Mouse (Mus musculus) lung, adult 18-20 months (tissue): ENCODE measurements around the gene Wrnip1.
"Not testable (repeated sequence)": the region's sequence is repeated elsewhere in the genome, so short reads cannot be mapped to it uniquely, and the experiment has no call there.

Experiments used
- DNase-seq, 2 experiments: peaks; one replicate each; pipeline ENCODE4 v3.0.0; 2022; ENCODE audit warnings: mixed read lengths in 2 of 2

Gene Wrnip1

GRCm38 (mm10) chr13:32852539-32852938, 50.7 kb downstream of the Wrnip1 start:
- no peak for DNase-seq

GRCm38 (mm10) chr13:32853073-32853472, 51.2 kb downstream of the Wrnip1 start:
- DNase-seq: no peak

DNA sequence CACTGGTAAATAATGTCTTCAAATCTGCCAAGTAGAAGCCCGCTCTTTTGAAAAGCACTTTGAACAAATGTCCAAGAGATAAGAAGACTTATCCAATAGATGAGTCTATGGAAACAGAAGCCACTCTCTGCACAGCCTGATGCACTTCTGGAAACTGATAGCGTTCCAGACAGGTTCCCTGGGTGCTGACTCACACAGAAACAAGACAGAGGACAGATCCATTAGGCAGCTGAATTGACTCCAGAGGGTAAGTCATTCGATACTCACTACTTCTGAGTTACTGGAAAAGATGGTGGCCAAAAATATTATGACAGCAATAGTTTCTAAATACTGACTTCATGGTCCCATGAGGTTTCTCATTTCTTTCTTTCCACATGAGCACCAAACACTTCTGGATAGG, 59.0 kb downstream of the Wrnip1 start:
- no peak for DNase-seq

GRCm38 (mm10) chr13:32863456-32863855, 61.6 kb downstream of the Wrnip1 start:
- DNase-seq: no peak

DNA sequence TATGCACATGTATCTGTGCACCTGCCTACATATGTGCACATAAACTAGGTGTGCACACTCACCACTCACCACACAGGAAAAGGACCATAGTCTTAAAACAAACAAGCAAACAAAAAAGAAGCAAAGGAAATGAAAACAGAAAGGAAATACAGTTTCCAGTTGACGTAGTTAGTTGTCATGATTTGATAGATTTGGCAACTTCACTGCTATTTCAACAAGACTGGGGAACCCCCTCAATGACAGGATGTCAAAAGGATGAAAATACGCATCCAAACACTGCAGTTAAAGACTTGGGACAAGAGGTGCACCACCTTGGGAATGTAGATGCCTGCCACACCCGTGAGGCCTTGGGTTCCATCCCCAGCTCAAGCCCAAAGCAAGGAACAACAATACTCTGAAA, 62.7 kb downstream of the Wrnip1 start:
- not testable (repeated sequence) for DNase-seq

DNA sequence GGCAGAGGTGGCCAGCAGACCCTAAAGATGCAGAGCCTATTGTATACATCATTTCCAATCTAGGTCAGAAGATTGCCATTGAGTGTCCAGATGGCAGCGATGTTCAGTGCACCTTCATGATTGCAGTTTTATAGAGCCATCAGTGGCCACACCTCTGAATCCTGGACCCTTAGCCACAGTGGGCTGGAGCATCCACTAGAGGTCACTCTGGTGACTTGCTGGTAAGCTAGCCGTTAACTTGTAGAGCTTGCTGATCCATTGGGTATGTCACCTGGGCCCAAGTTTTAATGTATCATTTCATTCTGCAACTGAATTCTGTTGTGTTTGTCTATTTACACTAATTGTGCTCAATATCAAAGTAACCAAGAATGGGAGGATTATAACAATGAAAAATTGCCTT, 63.8 kb downstream of the Wrnip1 start:
- no peak for DNase-seq

- DNase-seq: peak; percentile 55 to 60
These were observed 64.6 kb downstream of the Wrnip1 start for GRCm38 (mm10) chr13:32866484-32866883.

DNA sequence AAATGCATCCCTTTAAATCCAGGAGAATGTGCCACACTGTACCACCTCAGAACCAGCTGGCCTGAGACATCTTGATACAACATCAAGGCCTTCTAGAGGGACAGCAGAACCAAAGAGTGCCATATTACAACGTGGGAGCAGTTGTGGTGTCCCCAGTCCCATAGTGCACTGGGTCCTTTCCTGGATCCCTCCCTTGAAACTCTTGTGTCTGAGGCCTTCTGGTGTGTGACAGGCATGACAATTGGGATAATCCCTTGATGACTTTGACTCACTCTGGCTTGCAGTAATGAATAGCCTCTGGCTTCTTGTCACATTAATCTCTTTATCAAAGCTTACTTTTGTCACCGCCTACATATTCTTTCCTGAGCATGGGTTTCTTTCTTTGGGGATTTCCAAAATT, 65.2 kb downstream of the Wrnip1 start:
- no peak for DNase-seq

DNA sequence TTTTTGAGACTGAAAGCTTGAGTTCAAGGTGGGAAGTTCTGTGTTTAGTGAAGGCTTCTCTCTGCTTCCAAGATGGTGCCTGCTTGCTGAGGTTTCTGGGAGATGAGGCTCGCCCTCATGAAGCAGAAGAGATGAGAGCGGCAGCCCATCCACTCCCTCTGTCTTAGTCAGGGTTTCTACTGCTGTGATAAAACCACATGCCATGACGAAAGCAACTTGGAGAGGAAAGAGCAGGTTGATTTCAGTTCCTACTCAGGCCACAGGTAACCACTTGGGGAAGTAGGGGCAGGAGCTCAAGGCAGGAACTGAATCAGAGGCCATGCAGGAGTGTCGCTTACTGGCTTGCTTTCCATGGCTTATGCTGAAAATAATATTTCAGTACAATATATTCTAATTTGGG, 66.4 kb downstream of the Wrnip1 start:
- not testable (repeated sequence) for DNase-seq

GRCm38 (mm10) chr13:32868843-32869242, 67.0 kb downstream of the Wrnip1 start:
- no peak for DNase-seq
